Mouse (Mus musculus) lung, embryonic 16.5 days (tissue): ENCODE data around the gene Rag1. TPM values are rescaled to one million over a fixed set of nuclear protein-coding genes. Genes with fewer than 3 reads are reported as not detected.

Experiments
- ATAC-seq: fragments of 200-750 bp; cut with Nextera tagmentation; 2 replicates; pipeline ENCODE4 v1.8.0; 2017; ENCODE audit warnings: low read depth, mild to moderate bottlenecking, moderate library complexity
- H3K27ac ChIP-seq: fragments of 300-500 bp; sonication (generic); 2 replicates; pipeline ENCODE4 v1.5.1; 2014; ENCODE audit warnings: mild to moderate bottlenecking, control low read depth, low read length
- H3K27me3 ChIP-seq: fragments of 300-500 bp; sonication (generic); 2 replicates; pipeline ENCODE4 v1.6.1; 2014; ENCODE audit warnings: low read depth, low read length, mixed read lengths; ENCODE audit not compliant: control insufficient read depth, insufficient read depth
- H3K36me3 ChIP-seq: fragments of 300-500 bp; sonication (generic); 2 replicates; pipeline ENCODE4 v1.6.1; 2014; ENCODE audit warnings: low read length; ENCODE audit not compliant: control insufficient read depth, insufficient read depth
- H3K4me1 ChIP-seq: fragments of 300-500 bp; sonication (generic); replicated peaks from 2 replicates; pipeline ENCODE4 v1.6.1; 2014; ENCODE audit warnings: low read length, mixed read lengths; ENCODE audit not compliant: control insufficient read depth, insufficient read depth
- H3K4me2 ChIP-seq: fragments of 300-500 bp; sonication (generic); 2 replicates; pipeline ENCODE4 v1.6.1; 2014; ENCODE audit warnings: low read depth, low read length, control low read depth
- H3K4me3 ChIP-seq: fragments of 300-500 bp; sonication (generic); 2 replicates; pipeline ENCODE4 v1.5.1; 2014; ENCODE audit warnings: mild to moderate bottlenecking, low read length, control low read depth
- H3K9ac ChIP-seq: fragments of 300-500 bp; sonication (generic); 2 replicates; pipeline ENCODE4 v1.6.1; 2014; ENCODE audit warnings: low read length, control low read depth
- H3K9me3 ChIP-seq: fragments of 300-500 bp; sonication (generic); 2 replicates; pipeline ENCODE4 v1.6.1; 2016; ENCODE audit warnings: low read length; ENCODE audit not compliant: control insufficient read depth
- WGBS: fragments of 180-500 bp; shearing (Covaris S2); extraction: QIAGEN DNeasy Blood & Tissue Kit; methylation state at CpG from one replicate; pipeline ENCODE4 v1.1.7; 2014; 5-methylcytosine and 5-hydroxymethylcytosine counted together
- polyA plus RNA-seq: library from polyadenylated mRNA; unstranded; fragments of >200 nt; fragmentation: Nextera tagmentation; extraction: Ambion mirVana; gene quantifications from 2 replicates; pipeline ENCODE4 v1.2.1, GENCODE M21; 2015

Rag1 gene
- 1.3 and 3.0 TPM in 2 replicates for polyA plus RNA-seq

- Histone ChIP-seq H3K9ac (no peak within 1 kb of the TSS), H3K4me1 (no peaks in the 10 kb centered on the region), H3K4me3 (no peak within 1 kb of the TSS), H3K27me3 (no peaks in the 10 kb centered on the region; the same call in 1 of the 2 replicates), H3K4me2 (no peak within 1 kb of the TSS), H3K36me3 (no peaks in the 10 kb centered on the region), H3K9me3 (no peaks in the 10 kb centered on the region), H3K27ac (no peak within 1 kb of the TSS)
- ATAC-seq, result no peak
- 32% methylated on average over 8 of the region's 8 CpGs for WGBS
Measured at GRCm38 (mm10) chr2:101649114-101649671, at the start of gene Rag1, which contains the start of gene B230118H07Rik. TSS of gene Rag1 (minus strand) at chr2:101649501. TSS of gene B230118H07Rik (minus strand) at chr2:101649532.

DNA sequence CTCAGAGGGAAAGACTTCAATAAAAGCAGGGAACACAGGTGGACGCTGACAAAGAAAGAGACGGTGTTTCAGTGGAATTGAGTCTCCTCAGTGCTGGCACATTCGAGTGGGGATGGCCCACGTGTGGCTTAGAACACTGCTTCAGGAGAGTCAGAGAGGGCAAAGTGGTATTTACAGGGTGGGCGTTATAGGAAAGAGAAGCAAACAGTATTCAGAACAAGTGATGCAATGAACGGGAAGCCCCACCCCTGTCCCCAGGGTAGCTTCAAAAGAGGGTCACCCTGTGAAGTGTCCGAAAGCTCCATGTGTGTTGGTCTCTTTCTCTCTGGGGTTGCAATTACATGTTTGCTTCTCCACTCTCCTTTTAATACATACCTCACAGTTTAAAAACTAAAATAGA, 46.3 kb upstream of the Rag1 start:
- ATAC-seq, result no peak
- H3K4me1 ChIP-seq, result no peaks in the 10 kb centered on the region
- H3K4me3 ChIP-seq, result no peak overlapping the region
- WGBS, result 91% methylated on average over 7 of the region's 7 CpGs
- no peaks in the 10 kb centered on the region for H3K9me3 ChIP-seq
- H3K27me3 ChIP-seq, result no peaks in the 10 kb centered on the region
- H3K36me3 ChIP-seq, result peaks cover 24% of the 10 kb centered on the region
- H3K4me2 ChIP-seq, result no peak overlapping the region
- H3K27ac ChIP-seq, result no peak overlapping the region
- H3K9ac ChIP-seq, result no peak overlapping the region

- Histone ChIP-seq H3K36me3 (peaks cover 27% of the 10 kb centered on the region), H3K4me1 (no peaks in the 10 kb centered on the region), H3K27me3 (no peaks in the 10 kb centered on the region), H3K4me3 (no peak overlapping the region), H3K9me3 (no peaks in the 10 kb centered on the region), H3K4me2 (no peak overlapping the region), H3K27ac (no peak overlapping the region), H3K9ac (no peak overlapping the region)
- 47% methylated on average over 5 of the region's 5 CpGs for WGBS
- ATAC-seq, result no peak
Measured at GRCm38 (mm10) chr2:101693577-101694215, 44.4 kb upstream of the Rag1 start.

- 58% methylated on average over 4 of the region's 4 CpGs for WGBS
- no peak for ATAC-seq
- no peaks in the 10 kb centered on the region for H3K4me1 ChIP-seq
- no peak overlapping the region for H3K4me3 ChIP-seq
- peaks cover 27% of the 10 kb centered on the region for H3K36me3 ChIP-seq
- no peaks in the 10 kb centered on the region for H3K9me3 ChIP-seq
- no peaks in the 10 kb centered on the region for H3K27me3 ChIP-seq
- no peak overlapping the region for H3K9ac ChIP-seq
- H3K27ac ChIP-seq, result no peak overlapping the region
- H3K4me2 ChIP-seq, result no peak overlapping the region
Measured at GRCm38 (mm10) chr2:101693043-101693442, 43.7 kb upstream of the Rag1 start.

DNA sequence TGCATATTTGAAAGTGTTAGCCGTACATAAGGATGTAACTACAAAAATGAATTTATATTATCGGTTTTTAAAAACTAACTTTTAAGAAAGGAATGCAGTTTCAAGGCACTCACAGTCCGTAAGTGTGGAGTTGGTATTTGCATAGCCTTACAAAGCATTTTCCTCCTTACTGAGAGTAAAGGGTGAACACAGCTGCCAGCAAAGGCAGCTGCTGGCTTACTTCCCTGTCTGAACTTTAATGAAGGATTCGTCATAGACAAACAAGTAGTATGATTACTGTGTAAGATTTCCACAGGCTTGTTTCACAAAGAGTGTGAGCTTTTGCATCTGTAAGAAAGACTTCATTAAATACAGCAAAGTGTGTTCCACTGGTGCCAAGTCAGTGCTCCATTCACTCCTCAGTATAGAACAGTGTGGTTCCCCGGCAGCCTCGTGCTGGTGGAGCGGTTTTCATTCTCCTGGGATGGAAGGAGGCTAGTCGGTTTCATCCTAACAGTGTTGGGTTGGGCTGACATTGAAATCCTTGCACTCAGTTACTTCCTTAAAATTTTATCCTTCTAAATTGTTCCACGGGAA, 41.0 kb upstream of the Rag1 start:
- Histone ChIP-seq H3K9me3 (no peaks in the 10 kb centered on the region), H3K27ac (no peak overlapping the region), H3K9ac (no peak overlapping the region), H3K4me2 (no peak overlapping the region), H3K4me1 (no peaks in the 10 kb centered on the region), H3K27me3 (no peaks in the 10 kb centered on the region), H3K4me3 (no peak overlapping the region), H3K36me3 (peaks cover 33% of the 10 kb centered on the region)
- no peak for ATAC-seq
- 85% methylated on average over 9 of the region's 9 CpGs for WGBS

DNA sequence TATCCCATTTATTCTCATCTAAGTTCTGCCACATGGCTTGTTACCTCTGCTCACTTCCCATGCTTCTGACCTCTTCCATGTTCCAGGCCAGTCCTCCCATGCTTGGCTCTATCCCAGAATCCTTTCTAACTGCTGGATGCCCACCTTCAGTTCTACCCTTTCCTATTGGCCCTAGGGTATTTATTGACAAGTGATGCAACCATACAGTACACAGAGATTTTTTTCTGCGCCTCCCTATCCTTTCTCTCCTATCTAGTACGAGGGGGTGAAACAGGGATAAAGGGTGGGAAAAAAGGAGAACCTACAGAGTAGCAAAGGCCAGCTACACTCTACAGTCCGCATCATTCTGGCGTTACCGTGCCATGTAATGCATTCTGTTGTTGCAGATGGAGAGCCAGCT, 38.7 kb upstream of the Rag1 start:
- no peak overlapping the region for H3K9ac ChIP-seq
- H3K4me1 ChIP-seq, result no peaks in the 10 kb centered on the region
- H3K4me3 ChIP-seq, result no peak overlapping the region
- H3K36me3 ChIP-seq, result peaks cover 30% of the 10 kb centered on the region
- no peak overlapping the region for H3K4me2 ChIP-seq
- no peaks in the 10 kb centered on the region for H3K27me3 ChIP-seq
- WGBS, result 91% methylated on average over 5 of the region's 5 CpGs
- no peak overlapping the region for H3K27ac ChIP-seq
- ATAC-seq, result no peak
- H3K9me3 ChIP-seq, result no peaks in the 10 kb centered on the region

DNA sequence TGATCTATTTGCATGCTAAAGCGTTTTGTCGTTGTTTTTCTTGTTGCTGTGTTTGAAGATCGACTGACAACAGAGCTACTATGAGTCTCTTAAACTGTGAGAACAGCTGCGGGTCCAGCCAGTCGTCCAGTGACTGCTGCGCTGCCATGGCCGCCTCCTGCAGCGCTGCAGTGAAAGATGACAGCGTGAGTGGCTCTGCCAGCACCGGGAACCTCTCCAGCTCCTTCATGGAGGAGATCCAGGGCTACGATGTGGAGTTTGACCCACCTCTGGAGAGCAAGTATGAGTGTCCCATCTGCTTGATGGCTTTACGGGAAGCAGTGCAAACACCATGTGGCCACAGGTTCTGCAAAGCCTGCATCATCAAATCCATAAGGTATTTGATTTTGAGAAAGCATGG, 35.1 kb upstream of the Rag1 start:
- 82% methylated on average over 12 of the region's 12 CpGs for whole genome bisulfite sequencing
- H3K27me3 ChIP-seq, result no peaks in the 10 kb centered on the region
- no peak overlapping the region for H3K4me2 ChIP-seq
- H3K27ac ChIP-seq, result no peak overlapping the region
- H3K9me3 ChIP-seq, result no peaks in the 10 kb centered on the region
- no peak overlapping the region for H3K4me3 ChIP-seq
- H3K36me3 ChIP-seq, result peaks cover 17% of the 10 kb centered on the region
- H3K9ac ChIP-seq, result no peak overlapping the region
- peaks cover 1% of the 10 kb centered on the region for H3K4me1 ChIP-seq
- ATAC-seq, result no peak

- Histone ChIP-seq H3K9me3 (no peaks in the 10 kb centered on the region), H3K36me3 (no peaks in the 10 kb centered on the region), H3K27me3 (no peaks in the 10 kb centered on the region; the same call in 1 of the 2 replicates), H3K9ac (peak overlapping the region; percentile 94), H3K4me1 (peaks cover 6% of the 10 kb centered on the region), H3K4me3 (peak overlapping the region; percentile 91), H3K27ac (no peak overlapping the region), H3K4me2 (peak overlapping the region; percentile 62)
- no peak for ATAC-seq
- whole genome bisulfite sequencing, result 4% methylated on average over 15 of the region's 15 CpGs
Measured at GRCm38 (mm10) chr2:101679164-101679784, 30.0 kb upstream of the Rag1 start.
